Mouse (Mus musculus) liver, embryonic 16.5 days (tissue): ENCODE results near the gene Dpf3. TPM values are rescaled to one million over a fixed set of nuclear protein-coding genes. Genes with fewer than 3 reads are reported as not detected.

Experiments
- ATAC-seq: fragments of 200-750 bp; cut with Nextera tagmentation; 2 replicates; pipeline ENCODE4 v1.8.0; 2017; ENCODE audit warnings: low read depth, mild to moderate bottlenecking, moderate number of reproducible peaks, moderate library complexity
- H3K27ac ChIP-seq: fragments of 300-500 bp; sonication (generic); 2 replicates; pipeline ENCODE4 v1.5.1; 2014; ENCODE audit warnings: mild to moderate bottlenecking, low read length
- H3K27me3 ChIP-seq: fragments of 300-500 bp; sonication (generic); 2 replicates; pipeline ENCODE4 v1.6.1; 2014; ENCODE audit warnings: low read depth, low read length, mixed read lengths; ENCODE audit not compliant: control insufficient read depth, insufficient read depth
- H3K36me3 ChIP-seq: fragments of 300-500 bp; sonication (generic); 2 replicates; pipeline ENCODE4 v1.6.1; 2014; ENCODE audit warnings: mild to moderate bottlenecking; ENCODE audit not compliant: control insufficient read depth, insufficient read depth
- H3K4me1 ChIP-seq: fragments of 300-500 bp; sonication (generic); 2 replicates; pipeline ENCODE4 v1.6.1; 2014; ENCODE audit warnings: low read depth, low read length, mixed read lengths; ENCODE audit not compliant: control insufficient read depth
- H3K4me2 ChIP-seq: fragments of 300-500 bp; sonication (generic); 2 replicates; pipeline ENCODE4 v1.6.1; 2014; ENCODE audit warnings: low read depth, low read length, mixed read lengths
- H3K4me3 ChIP-seq: fragments of 300-500 bp; sonication (generic); 2 replicates; pipeline ENCODE4 v1.5.1; 2014; ENCODE audit warnings: low read depth, mild to moderate bottlenecking, low read length
- H3K9ac ChIP-seq: fragments of 300-500 bp; sonication (generic); 2 replicates; pipeline ENCODE4 v1.6.1; 2014; ENCODE audit warnings: low read depth, low read length
- H3K9me3 ChIP-seq: fragments of 300-500 bp; sonication (generic); replicated peaks from 2 replicates; pipeline ENCODE4 v1.6.1; 2016; ENCODE audit warnings: low read length; ENCODE audit not compliant: control insufficient read depth
- WGBS: fragments of 180-500 bp; shearing (Covaris S2); extraction: QIAGEN DNeasy Blood & Tissue Kit; methylation state at CpG from one replicate; pipeline ENCODE4 v1.1.7; 2014; ENCODE audit not compliant: insufficient replicate concordance; 5-methylcytosine and 5-hydroxymethylcytosine counted together
- polyA plus RNA-seq: library from polyadenylated mRNA; unstranded; fragments of >200 nt; fragmentation: Nextera tagmentation; extraction: Ambion mirVana; gene quantifications from 2 replicates; pipeline ENCODE4 v1.2.1, GENCODE M21; 2015

The Dpf3 gene
- polyA plus RNA-seq, 1 experiment from 2014 or later, result 7.1 TPM

DNA sequence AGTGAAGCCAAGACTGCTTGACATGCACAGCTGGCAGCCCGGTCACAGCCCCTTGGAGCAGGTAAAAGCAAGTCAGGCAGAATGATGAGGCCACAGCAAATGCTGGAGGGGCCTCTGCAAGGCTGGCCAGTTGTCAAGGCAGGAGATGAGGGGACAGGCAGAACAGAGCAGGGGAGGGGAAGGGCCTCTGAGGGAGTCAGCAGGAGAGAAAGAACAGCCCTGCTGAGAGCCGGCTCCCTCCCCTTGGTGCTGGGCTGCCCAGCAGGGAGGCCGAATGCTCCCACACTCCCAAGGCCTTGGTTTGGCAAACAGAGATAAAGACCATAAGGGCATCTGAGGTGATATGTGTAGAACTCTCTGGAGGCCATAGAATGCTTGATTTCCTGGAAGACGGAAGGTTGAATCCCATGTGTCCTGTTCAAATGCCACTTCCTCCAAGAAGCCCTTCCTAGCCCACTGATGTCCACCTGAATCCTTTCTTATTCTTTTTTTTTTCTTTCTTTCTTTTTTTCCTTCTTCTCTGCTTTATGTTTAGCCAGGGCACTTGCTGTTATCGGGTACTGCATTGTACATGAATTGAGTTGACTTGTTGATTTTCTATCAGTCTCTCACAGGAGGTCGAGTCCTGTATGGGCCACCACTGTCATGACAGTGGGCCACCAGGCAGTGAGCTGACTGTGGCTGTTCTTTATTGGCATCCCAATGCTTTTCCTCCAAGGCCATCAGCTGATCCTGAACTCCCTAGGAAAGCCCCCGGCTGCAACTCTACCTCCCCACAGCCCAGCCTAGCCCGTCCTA, 169.7 kb downstream of the Dpf3 start:
- Histone ChIP-seq H3K4me2 (no peak overlapping the region), H3K27me3 (no peaks in the 10 kb centered on the region), H3K4me3 (no peak overlapping the region), H3K4me1 (peaks cover 8% of the 10 kb centered on the region), H3K36me3 (no peaks in the 10 kb centered on the region), H3K9me3 (no peaks in the 10 kb centered on the region), H3K27ac (no peak overlapping the region), H3K9ac (no peak overlapping the region)
- ATAC-seq, result peak; percentile 57; the same call in 1 of the 2 replicates
- 52% methylated on average over 8 of the region's 8 CpGs for WGBS

DNA sequence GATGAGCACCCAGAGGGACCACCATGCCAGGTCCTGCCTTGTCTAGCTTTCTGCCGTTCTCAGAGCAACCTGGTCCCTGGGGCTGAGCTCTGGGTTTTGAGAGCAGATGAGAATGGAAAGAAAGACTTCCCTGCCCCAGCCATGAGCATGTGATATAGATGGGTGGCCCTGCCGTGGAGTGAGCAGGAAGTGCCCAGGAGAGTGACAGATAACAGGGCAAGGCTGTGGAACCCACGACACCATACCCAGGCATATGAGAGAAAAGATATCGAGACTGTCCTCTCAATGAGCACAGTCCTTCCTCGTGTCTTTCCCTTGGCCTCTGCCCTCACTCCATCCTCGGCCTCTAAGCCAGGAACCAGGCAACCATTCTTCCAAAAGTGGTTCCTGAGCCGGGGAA, 172.8 kb downstream of the Dpf3 start:
- H3K27ac ChIP-seq, result no peak overlapping the region
- WGBS, result 32% methylated on average over 7 of the region's 7 CpGs
- no peaks in the 10 kb centered on the region for H3K9me3 ChIP-seq
- ATAC-seq, result peak; percentile 19; the same call in 1 of the 2 replicates
- H3K36me3 ChIP-seq, result no peaks in the 10 kb centered on the region
- H3K9ac ChIP-seq, result no peak overlapping the region
- no peak overlapping the region for H3K4me3 ChIP-seq
- peaks cover 10% of the 10 kb centered on the region for H3K4me1 ChIP-seq
- H3K4me2 ChIP-seq, result no peak overlapping the region
- no peaks in the 10 kb centered on the region for H3K27me3 ChIP-seq

DNA sequence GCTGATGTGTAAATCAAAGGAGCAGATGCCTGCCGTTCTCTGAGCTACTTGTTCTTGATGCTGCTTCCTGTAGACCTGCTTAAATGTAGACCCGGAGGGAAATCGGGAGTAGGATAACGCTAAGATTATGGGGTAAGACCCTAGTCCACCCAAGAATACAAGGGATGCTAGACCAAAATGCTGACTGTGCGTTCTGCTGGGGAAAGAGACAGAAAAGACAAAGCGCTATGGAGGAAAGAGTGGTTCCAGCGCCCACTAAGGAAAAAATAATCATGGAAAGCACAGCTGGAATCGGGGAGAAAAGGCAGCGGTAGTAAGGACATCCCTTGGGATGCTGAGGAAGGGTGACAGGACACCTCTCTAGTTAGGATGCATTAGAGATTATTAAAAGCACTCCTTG, 174.7 kb downstream of the Dpf3 start:
- Histone ChIP-seq H3K36me3 (no peaks in the 10 kb centered on the region), H3K9ac (no peak overlapping the region), H3K4me2 (no peak overlapping the region), H3K27me3 (no peaks in the 10 kb centered on the region), H3K27ac (no peak overlapping the region), H3K4me3 (no peak overlapping the region), H3K4me1 (peaks cover 26% of the 10 kb centered on the region), H3K9me3 (no peaks in the 10 kb centered on the region)
- ATAC-seq, result no peak
- WGBS, result 79% methylated on average over 9 of the region's 9 CpGs

DNA sequence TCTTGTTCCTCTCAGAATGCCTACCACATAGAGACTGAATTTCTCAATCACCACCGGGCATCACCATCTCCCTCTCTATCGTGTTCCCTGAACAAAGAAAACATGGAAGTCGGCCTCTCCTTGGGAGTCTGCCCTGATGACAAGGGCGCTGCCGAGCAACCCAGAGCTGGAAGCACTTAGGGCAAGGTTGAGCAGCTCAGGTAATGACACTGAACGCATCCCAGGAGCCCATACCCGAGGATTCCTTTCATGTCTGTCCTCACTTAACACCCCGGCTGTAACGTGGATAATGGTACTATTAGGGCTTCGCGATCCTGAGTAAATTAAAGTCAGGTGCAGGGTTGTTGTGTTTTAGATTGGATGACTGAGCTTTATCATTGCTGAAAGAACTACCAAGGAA, 176.9 kb downstream of the Dpf3 start:
- H3K9me3 ChIP-seq, result no peaks in the 10 kb centered on the region
- H3K36me3 ChIP-seq, result no peaks in the 10 kb centered on the region
- H3K4me2 ChIP-seq, result no peak overlapping the region
- H3K4me3 ChIP-seq, result no peak overlapping the region
- peaks cover 22% of the 10 kb centered on the region for H3K4me1 ChIP-seq
- no peaks in the 10 kb centered on the region for H3K27me3 ChIP-seq
- ATAC-seq, result no peak
- 83% methylated on average over 11 of the region's 11 CpGs for WGBS
- H3K9ac ChIP-seq, result no peak overlapping the region
- no peak overlapping the region for H3K27ac ChIP-seq

DNA sequence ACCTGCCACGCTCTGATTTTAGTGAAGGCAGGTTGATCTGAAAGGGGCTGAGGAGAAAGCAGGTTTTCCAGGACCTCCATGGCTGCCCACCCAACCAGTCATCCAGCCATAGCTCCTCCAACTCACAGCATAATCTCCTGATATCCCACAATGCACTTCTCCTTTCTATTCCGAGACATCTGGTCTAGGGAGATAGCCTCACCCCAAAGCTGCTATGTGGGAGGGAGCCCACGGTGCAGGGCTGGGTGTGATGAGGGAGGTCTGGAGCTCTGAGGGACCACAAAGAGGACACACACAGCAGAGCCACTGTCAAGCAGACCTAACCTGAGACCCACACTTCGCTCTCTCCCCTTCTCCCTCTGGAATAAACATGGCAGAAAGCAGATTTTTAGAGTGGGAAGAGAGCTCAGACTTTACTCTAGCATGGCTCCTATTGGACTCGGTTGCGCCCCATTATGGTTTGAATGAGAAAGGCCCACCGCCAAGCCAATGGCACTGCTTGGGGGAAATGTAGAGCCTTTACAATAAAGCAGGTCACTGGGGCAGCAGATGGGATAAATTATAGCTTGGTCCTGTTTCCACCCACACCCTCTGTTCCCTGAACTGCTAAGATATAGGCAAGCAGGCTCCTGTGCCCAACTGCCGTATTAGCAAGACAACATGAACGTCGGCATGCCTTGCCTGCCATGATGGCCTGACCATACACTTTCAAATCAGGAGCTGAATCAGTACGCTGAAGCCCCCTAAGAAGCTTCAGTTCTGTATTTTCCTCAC, 178.3 kb downstream of the Dpf3 start:
- Histone ChIP-seq H3K27ac (peak overlapping the region; percentile 70), H3K4me2 (peak overlapping the region; percentile 30), H3K4me1 (peaks cover 19% of the 10 kb centered on the region), H3K27me3 (no peaks in the 10 kb centered on the region), H3K4me3 (no peak overlapping the region), H3K9me3 (no peaks in the 10 kb centered on the region), H3K36me3 (no peaks in the 10 kb centered on the region), H3K9ac (no peak overlapping the region)
- ATAC-seq, result peak; percentile 96
- WGBS, result 67% methylated on average over 11 of the region's 11 CpGs

DNA sequence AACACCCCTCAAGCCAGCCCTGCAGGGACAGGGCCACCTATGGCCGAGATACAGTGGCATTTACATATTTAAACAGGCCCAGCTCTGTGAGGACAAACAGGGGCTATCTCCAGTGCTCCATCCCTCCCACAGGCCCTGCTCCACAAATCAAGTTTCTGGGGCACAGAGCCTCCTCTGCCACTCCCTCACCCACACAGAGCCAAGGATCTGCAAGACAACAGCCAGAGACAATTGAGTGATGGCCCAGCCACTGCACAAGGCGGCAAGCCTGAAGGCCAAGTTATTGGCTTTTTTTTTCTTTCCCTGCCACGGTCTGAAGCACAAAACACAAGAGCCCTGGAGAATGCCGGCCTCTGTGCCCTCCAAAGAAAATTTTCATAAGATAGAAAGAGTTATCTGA, 178.9 kb downstream of the Dpf3 start:
- Histone ChIP-seq H3K4me1 (peaks cover 19% of the 10 kb centered on the region), H3K36me3 (no peaks in the 10 kb centered on the region), H3K4me2 (peak overlapping the region; percentile 30), H3K9ac (no peak overlapping the region), H3K27me3 (no peaks in the 10 kb centered on the region), H3K4me3 (no peak overlapping the region), H3K27ac (peak overlapping the region; percentile 70), H3K9me3 (no peaks in the 10 kb centered on the region)
- peak; percentile 78 for ATAC-seq
- 48% methylated on average over 4 of the region's 4 CpGs for WGBS

DNA sequence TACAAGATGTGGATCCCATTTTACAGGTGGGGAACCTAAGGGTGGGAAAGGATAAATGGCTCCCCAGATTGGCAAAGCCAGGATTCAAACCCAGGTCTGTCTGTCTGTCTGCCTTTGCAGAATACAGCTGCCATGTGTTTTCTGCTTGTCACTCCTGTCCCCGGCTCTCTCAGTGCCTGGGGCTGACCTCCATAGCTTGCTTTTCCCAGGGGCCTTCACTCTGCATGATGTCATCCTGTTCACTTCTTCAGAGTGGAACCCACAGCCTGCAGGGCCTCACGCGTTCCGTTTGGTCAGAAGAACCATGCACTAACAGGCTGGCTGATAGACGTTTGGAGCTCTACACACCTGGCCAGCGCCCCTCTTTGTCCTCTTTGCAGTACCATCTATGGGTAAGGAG, 184.3 kb downstream of the Dpf3 start:
- Histone ChIP-seq H3K4me2 (no peak overlapping the region), H3K9me3 (no peaks in the 10 kb centered on the region), H3K27me3 (no peaks in the 10 kb centered on the region), H3K4me1 (peaks cover 3% of the 10 kb centered on the region), H3K4me3 (no peak overlapping the region), H3K36me3 (no peaks in the 10 kb centered on the region), H3K9ac (no peak overlapping the region), H3K27ac (no peak overlapping the region)
- WGBS, result 69% methylated on average over 6 of the region's 6 CpGs
- no peak for ATAC-seq

DNA sequence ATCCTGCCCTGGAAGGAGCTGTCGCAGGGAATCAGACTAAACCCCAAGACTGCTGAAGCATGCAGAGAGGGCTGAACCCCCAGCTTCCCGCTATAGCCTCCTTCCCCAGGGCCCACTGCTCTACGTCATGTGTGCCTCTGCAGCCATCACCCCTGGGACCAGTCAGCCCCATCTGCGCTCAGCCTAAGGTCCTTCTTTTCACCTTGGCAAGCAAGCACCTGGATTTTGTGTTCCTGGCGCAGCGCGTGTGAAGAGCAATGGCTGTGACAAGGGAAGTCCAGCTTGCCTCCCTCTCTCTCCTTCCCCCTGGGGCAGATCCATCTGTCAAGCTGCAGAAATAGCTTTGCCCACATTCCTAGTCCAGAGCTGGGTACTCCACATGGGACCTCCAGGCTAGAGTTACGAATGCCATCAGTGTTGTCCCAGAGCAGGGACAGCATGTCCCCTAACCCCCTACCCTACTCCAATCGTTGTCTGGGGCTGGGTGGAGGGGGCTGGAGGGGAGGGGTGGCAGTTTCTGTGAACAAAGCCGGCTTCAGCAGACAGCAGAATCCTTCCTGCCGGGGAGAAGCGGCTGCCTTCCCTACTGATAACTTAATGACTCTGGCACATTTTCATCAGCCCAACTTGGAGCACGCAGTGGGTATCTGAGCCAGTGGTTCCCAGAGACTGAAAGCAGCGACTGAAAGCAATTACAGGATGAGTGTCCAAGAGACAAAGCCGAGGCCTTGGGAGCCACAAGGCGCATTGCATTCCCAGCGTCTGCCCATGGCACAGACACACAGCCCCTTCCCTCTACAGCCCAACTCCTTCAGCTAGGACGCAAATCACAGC, 185.0 kb downstream of the Dpf3 start:
- ATAC-seq, result no peak
- no peak overlapping the region for H3K9ac ChIP-seq
- WGBS, result 61% methylated on average over 18 of the region's 18 CpGs

More for the DNA sequence above, 185.0 kb downstream of the Dpf3 start:
- no peaks in the 10 kb centered on the region for H3K9me3 ChIP-seq
- H3K4me1 ChIP-seq, result no peaks in the 10 kb centered on the region
- no peak overlapping the region for H3K4me3 ChIP-seq
- H3K36me3 ChIP-seq, result no peaks in the 10 kb centered on the region
- H3K27me3 ChIP-seq, result no peaks in the 10 kb centered on the region
- H3K27ac ChIP-seq, result no peak overlapping the region
- H3K4me2 ChIP-seq, result no peak overlapping the region
